Mouse (Mus musculus) lung, adult 2 months (tissue): ENCODE results near the gene Tpi1. TPM values are rescaled to one million over a fixed set of nuclear protein-coding genes. Genes with fewer than 3 reads are reported as not detected.

Experiments
- DNase-seq: peaks from one replicate; pipeline ENCODE4 v3.0.0; 2022
- H3K4me1 ChIP-seq: fragments of 200-500 bp; 2 replicates; pipeline ENCODE4 v1.6.1; 2011; ENCODE audit warnings: low read length; ENCODE audit not compliant: control insufficient read depth, insufficient read depth
- H3K4me3 ChIP-seq: fragments of 200-500 bp; replicated peaks from 2 replicates; pipeline ENCODE3; 2011; ENCODE audit warnings: low read depth, mild to moderate bottlenecking, control low read depth, low read length; ENCODE audit errors: extremely low read depth
- CTCF ChIP-seq: fragments of 200-500 bp; IDR thresholded peaks from 2 replicates; pipeline ENCODE4 v1.5.1; 2011; ENCODE audit warnings: mild to moderate bottlenecking, low read length, control low read depth; ENCODE audit not compliant: insufficient read depth
- POLR2A ChIP-seq: fragments of 200-500 bp; IDR thresholded peaks from 2 replicates; pipeline ENCODE4 v1.6.1; 2011; ENCODE audit warnings: low read depth, mild to moderate bottlenecking, control low read depth, low read length, borderline replicate concordance; ENCODE audit errors: extremely low read depth
- WGBS: fragments of 180-500 bp; shearing (Covaris S2); methylation state at CpG from one replicate; pipeline ENCODE4 v1.1.7; 2018; 5-methylcytosine and 5-hydroxymethylcytosine counted together
- polyA plus RNA-seq: library from polyadenylated mRNA; depleted of rRNA; stranded (reverse); fragments of >200 nt; gene quantifications from 2 replicates; pipeline ENCODE4 v1.2.3, GENCODE M21; 2012

Tpi1 gene
- polyA plus RNA-seq, 1 experiment, result 218 TPM

DNA sequence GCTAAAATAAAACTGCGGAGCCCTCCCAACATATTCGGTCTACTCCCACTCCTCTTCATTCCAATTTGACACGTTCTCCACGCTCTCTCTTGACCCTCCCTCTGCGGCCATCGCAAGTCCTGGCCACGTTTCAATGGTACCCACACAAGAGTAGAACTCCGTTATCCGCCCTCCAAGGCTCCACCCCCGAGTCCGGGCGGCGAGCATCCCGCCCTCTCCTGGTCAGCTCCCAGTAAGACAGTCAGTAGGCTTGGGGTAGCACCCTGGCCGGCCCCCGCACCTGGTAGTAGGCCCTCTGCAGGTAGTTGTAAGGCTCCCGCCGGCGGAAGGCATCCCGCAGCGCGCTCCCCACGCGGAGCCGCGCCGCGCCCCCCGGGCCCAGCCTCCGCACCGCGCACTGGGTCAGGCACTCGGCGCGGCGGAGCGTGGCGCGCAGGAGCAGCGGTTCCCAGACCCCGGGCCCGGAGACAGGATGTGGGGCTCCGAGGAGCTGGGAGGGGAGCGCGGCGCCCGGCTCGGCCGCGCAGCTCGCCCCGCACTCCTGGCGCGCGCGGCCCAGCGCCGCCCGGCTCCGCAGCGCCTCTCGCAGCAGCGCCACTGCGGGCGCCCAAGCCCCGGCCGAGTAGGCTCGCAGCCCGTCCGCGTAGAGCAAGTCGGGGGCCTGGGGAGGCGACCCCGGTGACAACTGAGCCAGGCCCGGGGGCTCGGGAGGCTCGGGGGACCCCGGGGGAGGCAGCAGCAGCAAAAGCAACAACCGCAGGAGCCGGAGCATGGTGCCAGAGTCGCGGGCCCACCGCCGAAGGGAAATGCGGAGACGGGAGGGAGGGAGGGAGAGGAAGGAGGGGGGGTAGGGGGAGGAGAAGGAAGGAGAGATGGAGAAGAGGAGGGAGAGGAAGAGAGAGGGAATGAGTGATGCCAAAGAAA lies 43.1 kb upstream of the Tpi1 start, which contains the start of gene P3h3:
Gene P3h3 (minus strand): TSS at position 837 of the 924 bp plus-strand sequence.
- Histone ChIP-seq H3K4me1 (no peaks in the 10 kb centered on the region; the same call in 1 of the 2 replicates), H3K4me3 (peak within 1 kb of the TSS; percentile 48)
- TF ChIP-seq CTCF (no peak; the same call in 1 of the 2 replicates), POLR2A (peak; percentile 35; the same call in 1 of the 2 replicates)
- 3% methylated on average over 86 of the region's 86 CpGs for WGBS
- DNase-seq, result peak; percentile 67

GRCm38 (mm10) chr6:124856321-124856720 lies 42.2 kb upstream of the Tpi1 start:
- TF ChIP-seq CTCF (no peak), POLR2A (no peak)
- no peaks in the 10 kb centered on the region; the same call in 1 of the 2 replicates for H3K4me1 ChIP-seq
- 27% methylated on average over 14 of the region's 14 CpGs for WGBS
- no peak for DNase-seq
- H3K4me3 ChIP-seq, result no peak overlapping the region

GRCm38 (mm10) chr6:124854647-124855046 lies 40.6 kb upstream of the Tpi1 start:
- H3K4me3 ChIP-seq, result no peak overlapping the region

GRCm38 (mm10) chr6:124850535-124850934 lies 36.4 kb upstream of the Tpi1 start:
- no peaks in the 10 kb centered on the region for H3K4me1 ChIP-seq
- no peak overlapping the region for H3K4me3 ChIP-seq
- 62% methylated on average over 8 of the region's 8 CpGs for WGBS
- no peak for TF ChIP-seq POLR2A
- TF ChIP-seq CTCF, result no peak
- no peak for DNase-seq

More at GRCm38 (mm10) chr6:124854647-124855046, 40.6 kb upstream of the Tpi1 start:
- 73% methylated on average over 12 of the region's 12 CpGs for WGBS
- TF ChIP-seq POLR2A, result no peak
- TF ChIP-seq CTCF, result no peak
- no peaks in the 10 kb centered on the region for H3K4me1 ChIP-seq
- no peak for DNase-seq

DNA sequence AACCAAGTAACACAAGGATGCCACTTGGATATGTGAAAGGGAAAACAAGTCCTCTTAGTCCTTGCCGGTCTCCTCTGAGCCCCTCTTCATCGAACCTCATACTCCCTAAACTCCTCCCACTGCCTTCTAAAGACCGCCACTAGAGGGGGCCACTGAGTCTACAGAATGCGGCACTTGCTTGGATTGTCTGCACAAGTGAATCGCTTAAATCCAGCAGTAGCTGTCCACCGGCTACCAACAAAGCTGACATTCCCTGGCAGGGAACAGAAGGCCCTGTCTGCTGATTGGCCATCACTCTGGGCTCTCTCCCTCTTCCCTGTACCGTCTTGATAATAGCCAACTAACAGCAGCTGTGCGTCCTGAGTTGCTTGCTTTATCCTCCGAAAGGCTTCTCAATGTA lies 33.2 kb upstream of the Tpi1 start:
- H3K4me3 ChIP-seq, result no peak overlapping the region
- peak; percentile 91 for TF ChIP-seq CTCF
- no peak for TF ChIP-seq POLR2A
- DNase-seq, result peak; percentile 90
- 13% methylated on average over 9 of the region's 9 CpGs for WGBS
- H3K4me1 ChIP-seq, result no peaks in the 10 kb centered on the region

GRCm38 (mm10) chr6:124840241-124841167 lies 26.4 kb upstream of the Tpi1 start, which contains the start of gene Gnb3:
Gene Gnb3 (minus strand): TSS chr6:124840275.
- WGBS, result 40% methylated on average over 15 of the region's 15 CpGs
- H3K4me3 ChIP-seq, result no peak within 1 kb of the TSS
- no peak for TF ChIP-seq POLR2A
- no peak for TF ChIP-seq CTCF
- no peaks in the 10 kb centered on the region for H3K4me1 ChIP-seq
- DNase-seq, result no peak

- TF ChIP-seq POLR2A, result no peak
- no peak for TF ChIP-seq CTCF
- no peak for DNase-seq
- WGBS, result 27% methylated on average over 8 of the region's 8 CpGs
- Histone ChIP-seq H3K4me3 (no peak overlapping the region), H3K4me1 (no peaks in the 10 kb centered on the region)
Measured at GRCm38 (mm10) chr6:124839805-124840204, 25.7 kb upstream of the Tpi1 start.

DNA sequence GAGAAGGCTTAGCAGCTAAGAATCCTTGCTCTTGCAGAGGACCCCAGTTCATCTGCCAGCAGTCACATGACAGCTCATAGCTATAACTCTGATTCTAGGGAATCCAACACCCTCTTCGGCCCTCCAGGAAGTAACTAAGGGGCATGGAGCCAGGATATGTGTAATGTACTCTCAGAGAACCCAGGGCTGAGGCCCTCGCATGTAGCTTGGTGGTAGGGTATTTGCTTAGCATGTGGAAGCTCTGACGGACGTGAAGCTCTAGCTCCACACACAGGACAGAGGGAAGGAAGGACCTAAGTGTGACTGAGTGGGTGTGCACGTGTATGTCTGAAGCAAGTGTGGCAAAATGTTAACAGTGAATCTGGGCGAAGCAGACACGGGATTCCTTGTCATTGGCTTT lies 22.3 kb upstream of the Tpi1 start:
- H3K4me3 ChIP-seq, result no peak overlapping the region
- TF ChIP-seq CTCF, result no peak
- WGBS, result 57% methylated on average over 7 of the region's 7 CpGs
- no peak for DNase-seq
- H3K4me1 ChIP-seq, result no peaks in the 10 kb centered on the region

- TF ChIP-seq CTCF (no peak), POLR2A (no peak)
- 65% methylated on average over 10 of the region's 10 CpGs for WGBS
- no peaks in the 10 kb centered on the region for H3K4me1 ChIP-seq
- no peak overlapping the region for H3K4me3 ChIP-seq
- DNase-seq, result no peak
Measured at GRCm38 (mm10) chr6:124835531-124835930, 21.4 kb upstream of the Tpi1 start.
